Mouse (Mus musculus): Measurements from ENCODE around the gene Lrmp. TPM values are rescaled to one million over a fixed set of nuclear protein-coding genes. Genes with fewer than 3 reads are reported as not detected.

The Lrmp gene
- total and polyA plus RNA-seq, 3 experiments, result 64.3 to 70.1 TPM; not detected in 1

DNA sequence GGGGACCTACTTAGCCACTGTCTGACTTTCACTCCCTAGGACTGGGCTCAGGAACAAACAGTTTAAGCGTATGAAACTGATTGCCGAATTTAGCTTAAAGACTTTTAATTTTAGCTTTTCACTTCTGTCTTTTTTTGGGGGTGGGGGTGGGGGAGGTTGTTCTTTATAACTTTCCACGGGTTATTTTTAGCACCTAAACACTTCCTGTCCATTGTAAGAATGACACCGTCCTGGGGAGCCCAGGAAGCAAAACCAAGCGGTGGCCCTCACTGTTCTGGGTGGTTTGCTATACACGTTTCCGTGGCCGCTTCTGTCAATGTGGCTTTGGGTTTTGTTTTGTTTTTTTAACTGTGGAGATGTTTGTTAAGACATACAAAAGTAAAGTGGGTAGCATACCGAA, 14.5 kb upstream of the Lrmp start:
- no peak for DNase-seq (ENCODE audit: low read depth, low spot score)
- Histone ChIP-seq H3K4me3 (ENCODE audit: control insufficient read depth in 1 of 2, insufficient read depth in 1 of 2, low read depth in 2 of 2, low read length in 2 of 2) (no peak overlapping the region), H3K4me1 (ENCODE audit: control insufficient read depth in 1 of 2, insufficient read depth in 2 of 2, low read length in 2 of 2) (no peaks in the 10 kb centered on the region)

DNA sequence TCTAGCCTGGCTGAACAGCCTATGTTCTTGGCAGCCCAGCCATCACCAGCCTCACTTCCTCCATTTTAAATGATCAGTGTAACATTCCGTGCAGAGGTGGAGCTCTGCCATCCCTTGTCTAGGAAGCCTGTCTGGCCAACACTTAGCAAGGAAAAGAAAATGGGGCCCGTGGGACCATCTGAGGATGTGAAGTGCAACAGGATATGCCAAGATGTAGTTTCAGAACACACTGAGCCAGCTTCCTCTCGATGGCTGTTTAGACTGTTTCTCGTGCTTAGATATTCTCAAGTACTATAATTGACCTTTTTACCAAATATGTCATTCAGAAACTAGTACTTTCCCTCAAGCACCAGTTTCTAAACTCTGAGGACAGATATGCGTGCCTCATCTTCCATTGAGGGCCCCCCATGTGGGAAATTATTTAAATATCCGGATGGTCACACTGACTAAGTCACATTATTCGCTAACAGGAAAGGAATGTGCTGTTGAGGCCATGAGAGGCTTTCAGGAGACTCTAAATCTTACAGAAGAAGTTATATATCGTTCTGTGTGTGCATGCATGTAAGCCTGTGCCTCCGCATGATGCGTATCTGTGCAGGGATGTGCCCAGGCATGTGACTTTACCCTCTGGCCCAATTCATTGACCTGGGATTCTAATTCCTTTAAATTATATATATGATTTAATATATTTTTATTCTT, 11.1 kb upstream of the Lrmp start:
- no peaks in the 10 kb centered on the region for H3K36me3 ChIP-seq (ENCODE audit: control insufficient read depth in 1 of 2, insufficient read depth in 2 of 2, low read length in 2 of 2)
- H3K79me2 ChIP-seq (ENCODE audit: control insufficient read depth, insufficient read depth, low read length, poor library complexity), result no peaks in the 10 kb centered on the region
- H3K9me3 ChIP-seq (replicated peaks; ENCODE audit: insufficient read depth, low read length), result no peaks in the 10 kb centered on the region
- no peaks in the 10 kb centered on the region for H3K27me3 ChIP-seq (ENCODE audit: control insufficient read depth in 1 of 2, insufficient read depth in 2 of 2, low read length in 2 of 2)
- DNase-seq (ENCODE audit: low read depth, low spot score), result no peak
- H3K4me3 ChIP-seq (ENCODE audit: control insufficient read depth in 1 of 2, insufficient read depth in 1 of 2, low read depth in 2 of 2, low read length in 2 of 2), result no peak overlapping the region
- TF ChIP-seq ZMIZ1 (IDR thresholded peaks at IDR 0.05; ENCODE audit: low read depth, low read length), result no peak
- no peak for TF ChIP-seq TCF12 (IDR thresholded peaks at IDR 0.05; ENCODE audit: low read depth, low read length)
- TF ChIP-seq POLR2AphosphoS5 (IDR thresholded peaks at IDR 0.05; ENCODE audit: borderline replicate concordance, low read depth, low read length), result no peak
- TF ChIP-seq USF2 (IDR thresholded peaks at IDR 0.05; ENCODE audit: borderline replicate concordance in 1 of 2, insufficient read depth in 1 of 2, low read depth in 1 of 2, low read length in 2 of 2), result no peak
- TF ChIP-seq ZNF384 (IDR thresholded peaks at IDR 0.05; ENCODE audit: low read depth, low read length), result no peak
- no peak for TF ChIP-seq E2F4 (IDR thresholded peaks at IDR 0.05; ENCODE audit: borderline replicate concordance, low read depth, low read length)
- no peak for TF ChIP-seq MXI1 (IDR thresholded peaks at IDR 0.05; ENCODE audit: low read depth, low read length)
- no peak for TF ChIP-seq UBTF (IDR thresholded peaks at IDR 0.05; ENCODE audit: borderline replicate concordance, insufficient read depth, low read depth, low read length)
- TF ChIP-seq HCFC1 (IDR thresholded peaks at IDR 0.05; ENCODE audit: low read depth, low read length), result no peak
- TF ChIP-seq EP300 (IDR thresholded peaks at IDR 0.05; ENCODE audit: low read depth in 1 of 2, low read length in 2 of 2), result no peak
- TF ChIP-seq ZC3H11A (IDR thresholded peaks at IDR 0.05; ENCODE audit: low read depth, low read length), result no peak
- no peak for TF ChIP-seq ELF1 (IDR thresholded peaks at IDR 0.05; ENCODE audit: low read depth, low read length)
- TF ChIP-seq KAT2A (conservative IDR thresholded peaks at IDR 0.05; ENCODE audit: low read depth, low read length), result no peak
- no peak for TF ChIP-seq CHD1 (IDR thresholded peaks at IDR 0.05; ENCODE audit: low read depth, low read length)
- TF ChIP-seq TAL1 (IDR thresholded peaks at IDR 0.05; ENCODE audit: low read length), result no peak
- TF ChIP-seq MAFK (IDR thresholded peaks at IDR 0.05; ENCODE audit: borderline replicate concordance, low read depth, low read length), result no peak
- H3K9ac ChIP-seq (ENCODE audit: control insufficient read depth, low read depth, low read length, poor library complexity, severe bottlenecking), result no peak overlapping the region
- no peaks in the 10 kb centered on the region for H3K4me1 ChIP-seq (ENCODE audit: control insufficient read depth in 1 of 2, insufficient read depth in 2 of 2, low read length in 2 of 2)
- H3K27ac ChIP-seq (ENCODE audit: control insufficient read depth, low read depth, low read length), result no peak overlapping the region

More for the DNA sequence above, 14.5 kb upstream of the Lrmp start:
- Histone ChIP-seq H3K9me3 (replicated peaks; ENCODE audit: insufficient read depth, low read length) (no peaks in the 10 kb centered on the region), H3K79me2 (ENCODE audit: control insufficient read depth, insufficient read depth, low read length, poor library complexity) (no peaks in the 10 kb centered on the region), H3K27me3 (ENCODE audit: control insufficient read depth in 1 of 2, insufficient read depth in 2 of 2, low read length in 2 of 2) (no peaks in the 10 kb centered on the region), H3K9ac (ENCODE audit: control insufficient read depth, low read depth, low read length, poor library complexity, severe bottlenecking) (no peak overlapping the region), H3K27ac (ENCODE audit: control insufficient read depth, low read depth, low read length) (no peak overlapping the region), H3K36me3 (ENCODE audit: control insufficient read depth in 1 of 2, insufficient read depth in 2 of 2, low read length in 2 of 2) (no peaks in the 10 kb centered on the region)
- no peak for TF ChIP-seq CTCF (IDR thresholded peaks at IDR 0.05 in 2 of 3, conservative IDR thresholded peaks at IDR 0.05 in 1 of 3; ENCODE audit: control insufficient read depth in 1 of 3, insufficient read depth in 1 of 3, low read depth in 2 of 3, low read length in 3 of 3, poor library complexity in 1 of 3, severe bottlenecking in 1 of 3)
- no peak for TF ChIP-seq SMC3 (IDR thresholded peaks at IDR 0.05; ENCODE audit: low read depth, low read length)

All from MEL (cell line).